In genomic region chr6:5750079-5750711, GRCm38 (mm10) we compare ENCODE assay signal across 24 mouse cellular contexts. TPM values are rescaled to one million over a fixed set of nuclear protein-coding genes. Genes with fewer than 3 reads are reported as not detected.
DNase-seq lines count a peak whose midpoint lies in the region; ATAC-seq and TF ChIP-seq lines count a peak whose summit lies in the region.
"Had no signal": no experiment of that assay in that cellular context is flagged by ENCODE, and none has a peak within 500 bp of the region (broad histone marks: within the 10 kb centered on the region; RNA-seq: fewer than 3 reads in every experiment).

No protein-coding gene starts in this region.

- H3K79me3 ChIP-seq in C2C12 (ENCODE audit: low read depth), result no peaks in the 10 kb centered on the region

- H3K9me3 ChIP-seq in embryonic facial prominence, embryonic 11.5 days (replicated peaks; ENCODE audit: control insufficient read depth, low read length), result no peaks in the 10 kb centered on the region
- H3K9me3 ChIP-seq in embryonic facial prominence, embryonic 10.5 days, result no peaks in the 10 kb centered on the region
- no peaks in the 10 kb centered on the region for H3K9me3 ChIP-seq in heart, embryonic 16.5 days (replicated peaks; ENCODE audit: control insufficient read depth, low read length)
- no peaks in the 10 kb centered on the region; the same call in 1 of the 2 replicates for H3K9me3 ChIP-seq in limb, embryonic 13.5 days
- H3K9me3 ChIP-seq in midbrain, postnatal 0 days (ENCODE audit: low read length), result no peaks in the 10 kb centered on the region
- H3K9me3 ChIP-seq: embryonic facial prominence, embryonic 13.5 days; forebrain, embryonic 12.5 days; midbrain, embryonic 12.5 days; neural tube, embryonic 13.5 days had no signal

- H3K27me3 ChIP-seq in embryonic facial prominence, embryonic 11.5 days (ENCODE audit: control insufficient read depth, insufficient read depth, low read length), result no peaks in the 10 kb centered on the region
- H3K27me3 ChIP-seq in embryonic facial prominence, embryonic 10.5 days (replicated peaks; ENCODE audit: low read depth, poor library complexity, severe bottlenecking), result no peaks in the 10 kb centered on the region
- H3K27me3 ChIP-seq in heart, embryonic 16.5 days (ENCODE audit: control insufficient read depth, insufficient read depth, low read length), result no peaks in the 10 kb centered on the region
- H3K27me3 ChIP-seq in C2C12 (ENCODE audit: control insufficient read depth, insufficient read depth, insufficient read length), result no peaks in the 10 kb centered on the region
- H3K27me3 ChIP-seq in limb, embryonic 13.5 days, result no peaks in the 10 kb centered on the region
- no peaks in the 10 kb centered on the region for H3K27me3 ChIP-seq in midbrain, postnatal 0 days (ENCODE audit: insufficient read depth, low read length)
- H3K27me3 ChIP-seq: embryonic facial prominence, embryonic 13.5 days; forebrain, embryonic 12.5 days; midbrain, embryonic 12.5 days; neural tube, embryonic 13.5 days had no signal

- H3K36me3 ChIP-seq in embryonic facial prominence, embryonic 11.5 days (replicated peaks; ENCODE audit: control insufficient read depth, insufficient read depth, low read depth, low read length), result no peaks in the 10 kb centered on the region
- H3K36me3 ChIP-seq in embryonic facial prominence, embryonic 10.5 days (replicated peaks), result no peaks in the 10 kb centered on the region
- H3K36me3 ChIP-seq in heart, embryonic 16.5 days (ENCODE audit: control insufficient read depth, insufficient read depth), result no peaks in the 10 kb centered on the region
- no peaks in the 10 kb centered on the region for H3K36me3 ChIP-seq in C2C12 (ENCODE audit: control insufficient read depth, insufficient read depth)
- H3K36me3 ChIP-seq in limb, embryonic 13.5 days, result no peaks in the 10 kb centered on the region
- no peaks in the 10 kb centered on the region for H3K36me3 ChIP-seq in midbrain, postnatal 0 days (ENCODE audit: insufficient read depth, low read length)
- H3K36me3 ChIP-seq: embryonic facial prominence, embryonic 13.5 days; forebrain, embryonic 12.5 days; midbrain, embryonic 12.5 days; neural tube, embryonic 13.5 days had no signal

- no peak overlapping the region for H3K4me2 ChIP-seq in embryonic facial prominence, embryonic 11.5 days (ENCODE audit: low read depth, low read length)
- no peak overlapping the region for H3K4me2 ChIP-seq in heart, embryonic 16.5 days (ENCODE audit: low read depth, low read length)
- no peak overlapping the region for H3K4me2 ChIP-seq in limb, embryonic 13.5 days (replicated peaks)
- no peak overlapping the region for H3K4me2 ChIP-seq in midbrain, postnatal 0 days (ENCODE audit: low read depth, low read length, poor library complexity, severe bottlenecking)
- H3K4me2 ChIP-seq: embryonic facial prominence, embryonic 13.5 days; forebrain, embryonic 12.5 days; midbrain, embryonic 12.5 days; neural tube, embryonic 13.5 days had no signal

- H3ac ChIP-seq in C2C12 (ENCODE audit: control insufficient read depth, insufficient read length, low read depth), result no peak overlapping the region

- no peaks in the 10 kb centered on the region for H3K79me2 ChIP-seq in C2C12 (ENCODE audit: control insufficient read depth, insufficient read depth)

- H3K4me3 ChIP-seq in embryonic facial prominence, embryonic 11.5 days (ENCODE audit: low read depth, low read length), result no peak overlapping the region
- H3K4me3 ChIP-seq in embryonic facial prominence, embryonic 10.5 days, result no peak overlapping the region
- no peak overlapping the region for H3K4me3 ChIP-seq in heart, embryonic 16.5 days (ENCODE audit: low read length)
- no peak overlapping the region for H3K4me3 ChIP-seq in C2C12 (ENCODE audit: insufficient read depth, poor library complexity, severe bottlenecking)
- H3K4me3 ChIP-seq in limb, embryonic 13.5 days, result no peak overlapping the region
- H3K4me3 ChIP-seq in midbrain, postnatal 0 days (ENCODE audit: low read depth, low read length), result no peak overlapping the region
- H3K4me3 ChIP-seq: embryonic facial prominence, embryonic 13.5 days; forebrain, embryonic 12.5 days; midbrain, embryonic 12.5 days; neural tube, embryonic 13.5 days had no signal

- no peaks in the 10 kb centered on the region for H3K4me1 ChIP-seq in embryonic facial prominence, embryonic 11.5 days (ENCODE audit: control insufficient read depth, insufficient read depth, low read length)
- peaks cover 2% of the 10 kb centered on the region; the same call in 1 of the 2 replicates for H3K4me1 ChIP-seq in embryonic facial prominence, embryonic 10.5 days
- peaks cover 2% of the 10 kb centered on the region; the same call in 1 of the 2 replicates for H3K4me1 ChIP-seq in heart, embryonic 16.5 days (ENCODE audit: control insufficient read depth, insufficient read depth, low read length)
- H3K4me1 ChIP-seq in limb, embryonic 13.5 days, result no peaks in the 10 kb centered on the region
- H3K4me1 ChIP-seq in midbrain, postnatal 0 days (ENCODE audit: insufficient read depth, low read length), result no peaks in the 10 kb centered on the region
- H3K4me1 ChIP-seq: midbrain, embryonic 12.5 days had no signal

- H3K9ac ChIP-seq in embryonic facial prominence, embryonic 11.5 days (replicated peaks; ENCODE audit: low read length), result no peak overlapping the region
- no peak overlapping the region for H3K9ac ChIP-seq in heart, embryonic 16.5 days (ENCODE audit: low read length)
- H3K9ac ChIP-seq in limb, embryonic 13.5 days, result no peak overlapping the region
- H3K9ac ChIP-seq in midbrain, postnatal 0 days (replicated peaks; ENCODE audit: low read length, poor library complexity, severe bottlenecking), result no peak overlapping the region
- H3K9ac ChIP-seq: embryonic facial prominence, embryonic 13.5 days; forebrain, embryonic 12.5 days; liver, embryonic 14.5 days; midbrain, embryonic 12.5 days; neural tube, embryonic 13.5 days had no signal

- TF ChIP-seq CTCF in C2C12 (IDR thresholded peaks at IDR 0.05; ENCODE audit: control insufficient read depth, insufficient read depth, insufficient read length), result no peak
- TF ChIP-seq CTCF in midbrain, postnatal 0 days (IDR thresholded peaks at IDR 0.05), result no peak

- H3K27ac ChIP-seq in embryonic facial prominence, embryonic 11.5 days (replicated peaks; ENCODE audit: low read depth, low read length), result no peak overlapping the region
- no peak overlapping the region for H3K27ac ChIP-seq in embryonic facial prominence, embryonic 10.5 days (replicated peaks)
- H3K27ac ChIP-seq in heart, embryonic 16.5 days (ENCODE audit: low read length), result no peak overlapping the region
- H3K27ac ChIP-seq in limb, embryonic 13.5 days, result no peak overlapping the region
- no peak overlapping the region for H3K27ac ChIP-seq in midbrain, postnatal 0 days (ENCODE audit: low read depth, low read length)
- H3K27ac ChIP-seq: embryonic facial prominence, embryonic 13.5 days; forebrain, embryonic 12.5 days; liver, embryonic 14.5 days; midbrain, embryonic 12.5 days; neural tube, embryonic 13.5 days had no signal

- peak; percentile 13 for DNase-seq in embryonic facial prominence, embryonic 11.5 days (ENCODE audit: low spot score)
- DNase-seq in embryonic facial prominence, embryonic 10.5 days (ENCODE audit: low spot score), result no peak
- DNase-seq in heart, adult 8-10 months (ENCODE audit: low spot score), result no peak
- DNase-seq in midbrain, postnatal 0 days (ENCODE audit: low spot score), result no peak
- DNase-seq in adrenal gland, adult 8-10 months, result no peak
- DNase-seq: adrenal gland, postnatal 10 days; cerebellum, adult 9-10 months; gastrocnemius, postnatal 10 days; kidney, postnatal 25 days; left cerebral cortex, postnatal 4 days; thymus, postnatal 14 days had no signal

- 78% methylated on average over 6 of the region's 6 CpGs for WGBS in embryonic facial prominence, embryonic 11.5 days
- 75% methylated on average over 6 of the region's 6 CpGs for WGBS in embryonic facial prominence, embryonic 10.5 days
- WGBS in heart, embryonic 16.5 days, result 43% methylated on average over 6 of the region's 6 CpGs
- 70% methylated on average over 6 of the region's 6 CpGs for WGBS in limb, embryonic 13.5 days
- 84% methylated on average over 6 of the region's 6 CpGs for WGBS in midbrain, postnatal 0 days

- ATAC-seq in embryonic facial prominence, embryonic 11.5 days (replicated peaks; ENCODE audit: insufficient number of reproducible peaks, low FRiP score, low TSS enrichment, low read depth), result no peak
- peak; percentile 65; the same call in 1 of the 2 replicates for ATAC-seq in heart, embryonic 16.5 days (replicated peaks; ENCODE audit: extremely low read depth, insufficient read depth, low FRiP score)
- ATAC-seq in limb, embryonic 13.5 days (ENCODE audit: low FRiP score, low read depth), result peak; percentile 87
- ATAC-seq in midbrain, postnatal 0 days (ENCODE audit: low FRiP score), result no peak
- ATAC-seq: CD4-positive, CD25-positive, alpha-beta regulatory T cell, adult 4 months; hindbrain, embryonic 16.5 days; intestine, embryonic 16.5 days; Patski had no signal

TF ChIP-seq in C2C12, 6 proteins besides CTCF, POLR2A, EP300 and RAD21:
- peak; percentile 93 for TF ChIP-seq MYOD1 (IDR thresholded peaks at IDR 0.05; ENCODE audit: control insufficient read depth, insufficient read length, low read depth)
- no peak for TF ChIP-seq MYOG (IDR thresholded peaks at IDR 0.05; ENCODE audit: control insufficient read depth, extremely low read depth, insufficient read length)

RNA-seq across cellular contexts. Expression of gene Dync1i1, which starts 24.8 kb away (rescaled TPM):
- polyA plus RNA-seq in embryonic facial prominence, embryonic 11.5 days (2014; fragmentation: Nextera tagmentation; extraction: Ambion mirVana), result 4.5 and 4.8 TPM in 2 replicates
- 3.5 and 4.0 TPM in 2 replicates for polyA plus RNA-seq in embryonic facial prominence, embryonic 10.5 days (2016; fragmentation: Nextera tagmentation; extraction: Ambion mirVana)
- polyA plus RNA-seq in heart, embryonic 16.5 days (2015; fragmentation: Nextera tagmentation; extraction: Ambion mirVana), result 1.6 and 2.0 TPM in 2 replicates
- total RNA-seq in heart, adult 8-10 months (2022), result 1 to 10 TPM in 1 of 4 experiments, under 1 TPM in 3; 0.37 to 1.0 (median 0.52) TPM
- 0.26 TPM for polyA plus RNA-seq in C2C12 (2012; fragmentation: generic; extraction: Trizol)
- 9.3 and 10.7 TPM in 2 replicates for polyA plus RNA-seq in limb, embryonic 13.5 days (2015; fragmentation: Nextera tagmentation; extraction: Ambion mirVana)
- total RNA-seq in midbrain, postnatal 0 days (2014; rRNA removed), result 62.0 and 64.0 TPM in 2 replicates
- polyA plus RNA-seq in midbrain, postnatal 0 days (2015; fragmentation: Nextera tagmentation; extraction: Ambion mirVana), result 73.1 and 75.2 TPM in 2 replicates
- 1 to 10 TPM; 2.4 to 2.8 (median 2.5) TPM for total RNA-seq in adrenal gland, adult 8-10 months (2022)
- total RNA-seq: common myeloid progenitor, adult 5-6 weeks had no signal
- polyA plus RNA-seq: CD4-positive, CD25-positive, alpha-beta regulatory T cell, adult 4 months; liver, embryonic 14.5 days had no signal

Comparison
In these comparisons a context has a peak if more than half of its experiments do, and no peak if none do; other contexts are left out.
1. ATAC-seq: peak in heart, embryonic 16.5 days (single experiment) and limb, embryonic 13.5 days (single experiment); none in embryonic facial prominence, embryonic 11.5 days (single experiment) and midbrain, postnatal 0 days (single experiment).